Mouse (Mus musculus): ENCODE measurements around the gene Gorab. TPM values are rescaled to one million over a fixed set of nuclear protein-coding genes. Genes with fewer than 3 reads are reported as not detected.

Gene Gorab
- polyA plus RNA-seq, 1 experiment from 2014 or later, result 23.4 TPM

GRCm38 (mm10) chr1:163344931-163345330 lies 58.5 kb downstream of the Gorab start:
- Histone ChIP-seq H3K36me3 (ENCODE audit: control insufficient read depth, insufficient read depth, low read length) (no peaks in the 10 kb centered on the region), H3K9me3 (replicated peaks; ENCODE audit: control insufficient read depth, low read length, poor library complexity, severe bottlenecking) (no peaks in the 10 kb centered on the region), H3K4me2 (ENCODE audit: low read length) (no peak overlapping the region), H3K27me3 (ENCODE audit: control insufficient read depth, insufficient read depth, low read depth, low read length) (no peaks in the 10 kb centered on the region), H3K27ac (ENCODE audit: low read length) (no peak overlapping the region), H3K4me1 (ENCODE audit: control insufficient read depth, insufficient read depth, low read length) (no peaks in the 10 kb centered on the region), H3K4me3 (ENCODE audit: low read depth, low read length) (no peak overlapping the region), H3K9ac (ENCODE audit: low read depth, low read length) (no peak overlapping the region)
- no peak for ATAC-seq
- WGBS, result 32% methylated on average over 1 of the region's 1 CpGs

GRCm38 (mm10) chr1:163339219-163339561 lies 64.3 kb downstream of the Gorab start:
- Histone ChIP-seq H3K4me1 (ENCODE audit: control insufficient read depth, insufficient read depth, low read length) (no peaks in the 10 kb centered on the region), H3K27me3 (ENCODE audit: control insufficient read depth, insufficient read depth, low read depth, low read length) (no peaks in the 10 kb centered on the region), H3K4me2 (ENCODE audit: low read length) (0 out of 2 replicates have a peak overlapping the region, but pooled peaks have one; percentile 6), H3K27ac (ENCODE audit: low read length) (no peak overlapping the region), H3K36me3 (ENCODE audit: control insufficient read depth, insufficient read depth, low read length) (no peaks in the 10 kb centered on the region), H3K4me3 (ENCODE audit: low read depth, low read length) (no peak overlapping the region), H3K9ac (ENCODE audit: low read depth, low read length) (no peak overlapping the region), H3K9me3 (replicated peaks; ENCODE audit: control insufficient read depth, low read length, poor library complexity, severe bottlenecking) (no peaks in the 10 kb centered on the region)
- no peak for ATAC-seq
- WGBS, result 55% methylated on average over 3 of the region's 3 CpGs

GRCm38 (mm10) chr1:163338525-163339218 lies 64.8 kb downstream of the Gorab start:
- 0 out of 2 replicates have a peak overlapping the region, but pooled peaks have one; percentile 6 for H3K4me2 ChIP-seq (ENCODE audit: low read length)
- H3K27ac ChIP-seq (ENCODE audit: low read length), result no peak overlapping the region
- H3K4me3 ChIP-seq (ENCODE audit: low read depth, low read length), result no peak overlapping the region
- H3K27me3 ChIP-seq (ENCODE audit: control insufficient read depth, insufficient read depth, low read depth, low read length), result no peaks in the 10 kb centered on the region
- ATAC-seq, result peak; percentile 56; the same call in 1 of the 2 replicates
- H3K36me3 ChIP-seq (ENCODE audit: control insufficient read depth, insufficient read depth, low read length), result no peaks in the 10 kb centered on the region
- H3K9me3 ChIP-seq (replicated peaks; ENCODE audit: control insufficient read depth, low read length, poor library complexity, severe bottlenecking), result no peaks in the 10 kb centered on the region
- H3K4me1 ChIP-seq (ENCODE audit: control insufficient read depth, insufficient read depth, low read length), result no peaks in the 10 kb centered on the region
- 54% methylated on average over 7 of the region's 7 CpGs for WGBS
- H3K9ac ChIP-seq (ENCODE audit: low read depth, low read length), result no peak overlapping the region

- no peak for ATAC-seq
- WGBS, result 88% methylated on average over 2 of the region's 2 CpGs
Measured at GRCm38 (mm10) chr1:163337821-163338220, 65.6 kb downstream of the Gorab start.

More at GRCm38 (mm10) chr1:163337821-163338220, 65.6 kb downstream of the Gorab start:
- Histone ChIP-seq H3K27me3 (ENCODE audit: control insufficient read depth, insufficient read depth, low read depth, low read length) (no peaks in the 10 kb centered on the region), H3K9me3 (replicated peaks; ENCODE audit: control insufficient read depth, low read length, poor library complexity, severe bottlenecking) (no peaks in the 10 kb centered on the region), H3K4me3 (ENCODE audit: low read depth, low read length) (no peak overlapping the region), H3K27ac (ENCODE audit: low read length) (no peak overlapping the region), H3K36me3 (ENCODE audit: control insufficient read depth, insufficient read depth, low read length) (no peaks in the 10 kb centered on the region), H3K4me2 (ENCODE audit: low read length) (no peak overlapping the region), H3K4me1 (ENCODE audit: control insufficient read depth, insufficient read depth, low read length) (no peaks in the 10 kb centered on the region), H3K9ac (ENCODE audit: low read depth, low read length) (no peak overlapping the region)

Other genes with a start within 250 kb of the Gorab start
- gene Prrx1, start 90.0 kb downstream of the Gorab start, polyA plus RNA-seq (2015; fragmentation: Nextera tagmentation; extraction: Ambion mirVana), result 2.8 and 3.4 TPM in 2 replicates

All from midbrain, embryonic 16.5 days (tissue).